27 mouse cellular contexts compared by ENCODE assay signal in genomic region chr10:15536053-15536452, GRCm38 (mm10).
A peak's percentile ranks its signal among the peaks of the same experiment; 100 is the strongest.
DNase-seq lines count a peak whose midpoint lies in the region; ATAC-seq and TF ChIP-seq lines count a peak whose summit lies in the region.
"Had no signal": no experiment of that assay in that cellular context is flagged by ENCODE, and none has a peak within 500 bp of the region (broad histone marks: within the 10 kb centered on the region; RNA-seq: fewer than 3 reads in every experiment).

No protein-coding gene starts in this region.

- H3K4me1 ChIP-seq in intestine, embryonic 15.5 days (replicated peaks), result no peaks in the 10 kb centered on the region
- H3K4me1 ChIP-seq in intestine, postnatal 0 days (replicated peaks; ENCODE audit: control insufficient read depth, insufficient read depth, low read length), result no peaks in the 10 kb centered on the region
- H3K4me1 ChIP-seq: embryonic facial prominence, embryonic 13.5 days; embryonic facial prominence, embryonic 15.5 days; forebrain, embryonic 13.5 days; forebrain, embryonic 15.5 days had no signal

- no peak overlapping the region for H3K4me3 ChIP-seq in intestine, embryonic 15.5 days (replicated peaks)
- H3K4me3 ChIP-seq in intestine, postnatal 0 days (ENCODE audit: low read depth, low read length), result no peak overlapping the region
- H3K4me3 ChIP-seq: embryonic facial prominence, embryonic 13.5 days; embryonic facial prominence, embryonic 15.5 days; forebrain, embryonic 13.5 days; forebrain, embryonic 15.5 days had no signal

- H3K27ac ChIP-seq in intestine, embryonic 15.5 days, result no peak overlapping the region
- no peak overlapping the region for H3K27ac ChIP-seq in intestine, postnatal 0 days (ENCODE audit: low read depth, low read length)
- H3K27ac ChIP-seq: embryonic facial prominence, embryonic 13.5 days; embryonic facial prominence, embryonic 15.5 days; forebrain, embryonic 13.5 days; forebrain, embryonic 15.5 days had no signal

- no peaks in the 10 kb centered on the region for H3K36me3 ChIP-seq in intestine, embryonic 15.5 days
- H3K36me3 ChIP-seq in intestine, postnatal 0 days (ENCODE audit: control insufficient read depth, insufficient read depth), result no peaks in the 10 kb centered on the region
- H3K36me3 ChIP-seq: embryonic facial prominence, embryonic 13.5 days; embryonic facial prominence, embryonic 15.5 days; forebrain, embryonic 15.5 days; G1E had no signal

- DNase-seq in gastrocnemius, adult 18-20 months (ENCODE audit: low spot score), result peak; percentile 12
- no peak for DNase-seq in gastrocnemius, adult 8-10 months (ENCODE audit: low spot score in 2 of 2)
- peak; percentile 36 for DNase-seq in 3T3-L1 (ENCODE audit: low read depth, low spot score)
- no peak for DNase-seq in frontal cortex, postnatal 10 days (ENCODE audit: low spot score in 2 of 2)
- DNase-seq: adrenal gland, adult 2 months; adrenal gland, postnatal 10 days; adrenal gland, postnatal 25 days; B cell, adult 2 months; cerebellum, adult 11 months; cerebellum, adult 18-20 months; cerebellum, adult 8-10 months; cerebellum, adult 9-11 months; cerebellum, postnatal 14 days; cerebellum, postnatal 36 days; embryo, embryonic 11 days; forebrain, postnatal 0 days had no signal

- TF ChIP-seq CTCF in intestine, postnatal 0 days (IDR thresholded peaks at IDR 0.05; ENCODE audit: low read depth), result no peak

- H3K9ac ChIP-seq in intestine, embryonic 15.5 days, result no peak overlapping the region
- H3K9ac ChIP-seq in intestine, postnatal 0 days (ENCODE audit: low read depth, low read length), result no peak overlapping the region
- H3K9ac ChIP-seq: embryonic facial prominence, embryonic 13.5 days; embryonic facial prominence, embryonic 15.5 days; forebrain, embryonic 13.5 days; forebrain, embryonic 15.5 days; forebrain, postnatal 0 days had no signal

- no peak overlapping the region for H3K4me2 ChIP-seq in intestine, embryonic 15.5 days (replicated peaks)
- H3K4me2 ChIP-seq in intestine, postnatal 0 days (replicated peaks; ENCODE audit: low read depth), result no peak overlapping the region
- H3K4me2 ChIP-seq: embryonic facial prominence, embryonic 13.5 days; embryonic facial prominence, embryonic 15.5 days; forebrain, embryonic 13.5 days; forebrain, embryonic 15.5 days had no signal

- WGBS in intestine, embryonic 15.5 days, result 74% methylated on average over 2 of the region's 2 CpGs
- 50% methylated on average over 2 of the region's 2 CpGs for WGBS in intestine, postnatal 0 days

- ATAC-seq in intestine, embryonic 15.5 days, result peak; percentile 28; the same call in 1 of the 2 replicates
- peak; percentile 75 for ATAC-seq in intestine, postnatal 0 days
- ATAC-seq in erythroblast, adult 5-6 weeks (replicated peaks; ENCODE audit: low FRiP score, poor library complexity, severe bottlenecking), result no peak
- ATAC-seq: CD4-positive, CD25-positive, alpha-beta regulatory T cell, adult 4 months; forebrain, embryonic 13.5 days; forebrain, embryonic 15.5 days; forebrain, postnatal 0 days; Patski had no signal

- H3K27me3 ChIP-seq in intestine, embryonic 15.5 days (replicated peaks), result no peaks in the 10 kb centered on the region
- H3K27me3 ChIP-seq in intestine, postnatal 0 days (replicated peaks; ENCODE audit: control insufficient read depth, insufficient read depth, low read length), result no peaks in the 10 kb centered on the region
- H3K27me3 ChIP-seq: CH12.LX; embryonic facial prominence, embryonic 13.5 days; embryonic facial prominence, embryonic 15.5 days; forebrain, embryonic 13.5 days; forebrain, embryonic 15.5 days; Patski had no signal

- H3K9me3 ChIP-seq in intestine, embryonic 15.5 days, result no peaks in the 10 kb centered on the region
- no peaks in the 10 kb centered on the region for H3K9me3 ChIP-seq in intestine, postnatal 0 days (ENCODE audit: control insufficient read depth)
- H3K9me3 ChIP-seq: embryonic facial prominence, embryonic 13.5 days; embryonic facial prominence, embryonic 15.5 days; forebrain, embryonic 13.5 days; forebrain, embryonic 15.5 days; G1E had no signal

Comparison
In these comparisons a context has a peak if more than half of its experiments do, and no peak if none do; other contexts are left out.
1. DNase-seq: peak in gastrocnemius, adult 18-20 months (single experiment) and 3T3-L1 (single experiment); none in gastrocnemius, adult 8-10 months (0 of 2) and frontal cortex, postnatal 10 days (0 of 2).